Mouse (Mus musculus) myocyte (in vitro differentiated cells): ENCODE results near the gene Pim1.

Experiments
- MAX ChIP-seq: IDR thresholded peaks from one replicate; pipeline ENCODE4 v1.6.1; 2011; ENCODE audit warnings: low read depth, mild to moderate bottlenecking, control low read depth
- POLR2A ChIP-seq: IDR thresholded peaks from one replicate; pipeline ENCODE4 v1.6.1; 2011; ENCODE audit warnings: low read depth, mild to moderate bottlenecking, control low read depth, moderate library complexity; ENCODE audit not compliant: insufficient read length

DNA sequence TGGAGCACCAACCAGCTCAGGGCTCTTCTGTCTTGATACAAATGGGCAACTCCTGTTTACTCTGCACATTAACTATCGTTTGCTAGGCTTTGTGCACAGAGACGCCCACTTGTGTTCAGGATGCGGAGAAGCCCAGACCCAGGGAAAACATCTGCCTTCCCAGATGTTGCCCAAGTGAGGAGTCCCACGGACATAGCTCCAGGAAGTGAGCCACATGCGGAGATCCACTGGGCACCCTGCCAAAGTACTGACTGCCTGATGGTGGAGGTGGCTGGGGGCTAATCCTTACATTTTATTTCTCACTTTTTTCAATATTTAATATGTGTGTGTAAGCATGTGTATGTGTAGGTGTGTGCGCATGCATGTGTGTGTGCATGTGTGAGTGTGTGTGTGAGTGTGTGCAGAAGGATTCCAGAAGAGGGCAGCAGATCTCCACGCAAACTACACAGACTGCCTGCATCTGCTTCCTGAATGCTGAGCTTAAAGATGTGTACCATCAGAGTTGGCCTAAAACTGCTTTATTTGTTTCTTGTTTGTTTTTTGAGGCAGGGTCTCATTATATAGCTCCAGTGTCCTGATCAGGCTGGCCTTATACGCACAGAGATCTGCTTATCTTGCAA, 38.1 kb downstream of the Pim1 start:
- no peak for TF ChIP-seq MAX
- TF ChIP-seq POLR2A: no peak
